Mouse (Mus musculus) stomach, postnatal 0 days (tissue): ENCODE measurements around the gene Mboat7. TPM values are rescaled to one million over a fixed set of nuclear protein-coding genes. Genes with fewer than 3 reads are reported as not detected.

Experiments
- ATAC-seq: fragments of 200-750 bp; cut with Nextera tagmentation; 2 replicates; pipeline ENCODE4 v1.8.0; 2017; ENCODE audit not compliant: low FRiP score, low TSS enrichment
- DNase-seq: peaks from one replicate; pipeline ENCODE4 v3.0.0-alpha.2; 2016; ENCODE audit warnings: low spot score
- H3K27ac ChIP-seq: fragments of 300-500 bp; sonication (generic); replicated peaks from 2 replicates; pipeline ENCODE4 v1.5.1; 2014; ENCODE audit warnings: mild to moderate bottlenecking, control low read depth
- H3K27me3 ChIP-seq: fragments of 300-500 bp; sonication (generic); 2 replicates; pipeline ENCODE4 v1.6.1; 2014; ENCODE audit warnings: low read length; ENCODE audit not compliant: control insufficient read depth, insufficient read depth
- H3K36me3 ChIP-seq: fragments of 300-500 bp; sonication (generic); 2 replicates; pipeline ENCODE4 v1.6.1; 2014; ENCODE audit warnings: low read length, mixed read lengths; ENCODE audit not compliant: control insufficient read depth, insufficient read depth
- H3K4me1 ChIP-seq: fragments of 300-500 bp; sonication (generic); replicated peaks from 2 replicates; pipeline ENCODE4 v1.6.1; 2014; ENCODE audit warnings: antibody characterized with exemption; ENCODE audit not compliant: control insufficient read depth, insufficient read depth
- H3K4me2 ChIP-seq: fragments of 300-500 bp; sonication (generic); replicated peaks from 2 replicates; pipeline ENCODE4 v1.6.1; 2014; ENCODE audit warnings: low read depth, mild to moderate bottlenecking, control low read depth, moderate library complexity
- H3K4me3 ChIP-seq: fragments of 300-500 bp; sonication (generic); 2 replicates; pipeline ENCODE4 v1.5.1; 2014; ENCODE audit warnings: low read depth, low read length, control low read depth
- H3K9ac ChIP-seq: fragments of 300-500 bp; sonication (generic); 2 replicates; pipeline ENCODE4 v1.6.1; 2014; ENCODE audit warnings: mild to moderate bottlenecking, low read length, control low read depth, mixed read lengths
- H3K9me3 ChIP-seq: fragments of 300-500 bp; sonication (generic); 2 replicates; pipeline ENCODE4 v1.6.1; 2016; ENCODE audit warnings: low read length; ENCODE audit not compliant: control insufficient read depth
- CTCF ChIP-seq: IDR thresholded peaks from 2 replicates; pipeline ENCODE4 v1.5.1; 2016; ENCODE audit warnings: antibody characterized with exemption, low read depth, mild to moderate bottlenecking, moderate library complexity
- EP300 ChIP-seq: optimal IDR thresholded peaks from 2 replicates; pipeline ENCODE3; 2016; ENCODE audit warnings: antibody characterized with exemption
- WGBS: fragments of 180-500 bp; shearing (Covaris S2); extraction: QIAGEN DNeasy Blood & Tissue Kit; methylation state at CpG from one replicate; pipeline ENCODE4 v1.1.7; 2014; 5-methylcytosine and 5-hydroxymethylcytosine counted together
- microRNA-seq: library from miRNA; unstranded; fragments of <30 nt; microRNA quantifications from one replicate; pipeline ENCODE4, GENCODE M21; 2016
- polyA plus RNA-seq: library from polyadenylated mRNA; unstranded; fragments of >200 nt; fragmentation: Nextera tagmentation; extraction: Ambion mirVana; gene quantifications from 2 replicates; pipeline ENCODE4 v1.2.1, GENCODE M21; 2015

Mboat7 gene
- polyA plus RNA-seq, 1 experiment from 2014 or later = 27.1 TPM

DNA sequence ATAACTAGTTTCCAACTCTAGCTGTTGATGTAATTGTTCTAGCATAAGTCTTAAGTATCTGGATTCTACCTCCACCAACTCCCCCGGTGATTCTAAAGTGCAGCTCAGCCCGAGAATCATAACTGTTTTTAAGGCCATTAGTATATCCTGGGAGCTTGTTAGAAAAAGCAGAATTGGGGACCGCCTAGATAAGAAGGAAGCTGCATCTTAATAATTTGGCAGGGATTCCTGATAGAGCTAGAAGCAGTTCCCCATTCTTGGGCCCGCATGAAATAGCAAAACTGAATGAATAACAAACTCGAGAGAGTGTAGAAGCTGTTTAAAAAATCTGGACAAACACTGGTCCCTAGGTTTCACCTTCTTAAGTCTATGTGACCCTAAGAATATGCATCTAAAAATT lies 49.9 kb downstream of the Mboat7 start:
- no peak for ATAC-seq
- Histone ChIP-seq H3K9me3 (no peaks in the 10 kb centered on the region), H3K9ac (no peak overlapping the region), H3K4me3 (no peak overlapping the region), H3K27me3 (no peaks in the 10 kb centered on the region), H3K27ac (no peak overlapping the region), H3K36me3 (peaks cover 14% of the 10 kb centered on the region; the same call in 1 of the 2 replicates), H3K4me1 (peaks cover 10% of the 10 kb centered on the region), H3K4me2 (no peak overlapping the region)
- 59% methylated on average over 5 of the region's 5 CpGs for WGBS
- no peak for DNase-seq
- TF ChIP-seq EP300 = no peak

DNA sequence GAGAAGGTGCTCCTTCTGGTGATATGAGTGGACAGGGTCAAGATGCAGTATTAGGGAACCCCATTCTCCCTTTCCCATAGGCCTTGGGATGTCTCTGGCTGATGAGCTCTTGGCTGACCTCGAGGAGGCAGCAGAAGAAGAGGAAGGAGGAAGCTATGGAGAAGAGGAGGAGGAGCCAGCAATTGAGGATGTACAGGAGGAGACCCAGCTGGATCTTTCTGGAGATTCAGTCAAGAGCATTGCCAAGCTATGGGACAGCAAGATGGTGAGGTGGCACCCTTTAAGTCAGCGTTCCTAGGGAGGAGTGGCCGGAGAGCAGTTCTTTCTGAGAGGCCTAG lies 62.9 kb downstream of the Mboat7 start:
- Histone ChIP-seq H3K36me3 (peaks cover 2% of the 10 kb centered on the region; the same call in 1 of the 2 replicates), H3K4me3 (peak overlapping the region; percentile 56), H3K9me3 (no peaks in the 10 kb centered on the region), H3K27me3 (no peaks in the 10 kb centered on the region), H3K27ac (peak overlapping the region; percentile 91; the same call in 1 of the 2 replicates), H3K4me2 (peak overlapping the region; percentile 92), H3K4me1 (peaks cover 8% of the 10 kb centered on the region), H3K9ac (peak overlapping the region; percentile 66)
- ATAC-seq = no peak
- no peak for DNase-seq
- TF ChIP-seq EP300 (no peak), CTCF (no peak)
- WGBS = 45% methylated on average over 3 of the region's 3 CpGs

DNA sequence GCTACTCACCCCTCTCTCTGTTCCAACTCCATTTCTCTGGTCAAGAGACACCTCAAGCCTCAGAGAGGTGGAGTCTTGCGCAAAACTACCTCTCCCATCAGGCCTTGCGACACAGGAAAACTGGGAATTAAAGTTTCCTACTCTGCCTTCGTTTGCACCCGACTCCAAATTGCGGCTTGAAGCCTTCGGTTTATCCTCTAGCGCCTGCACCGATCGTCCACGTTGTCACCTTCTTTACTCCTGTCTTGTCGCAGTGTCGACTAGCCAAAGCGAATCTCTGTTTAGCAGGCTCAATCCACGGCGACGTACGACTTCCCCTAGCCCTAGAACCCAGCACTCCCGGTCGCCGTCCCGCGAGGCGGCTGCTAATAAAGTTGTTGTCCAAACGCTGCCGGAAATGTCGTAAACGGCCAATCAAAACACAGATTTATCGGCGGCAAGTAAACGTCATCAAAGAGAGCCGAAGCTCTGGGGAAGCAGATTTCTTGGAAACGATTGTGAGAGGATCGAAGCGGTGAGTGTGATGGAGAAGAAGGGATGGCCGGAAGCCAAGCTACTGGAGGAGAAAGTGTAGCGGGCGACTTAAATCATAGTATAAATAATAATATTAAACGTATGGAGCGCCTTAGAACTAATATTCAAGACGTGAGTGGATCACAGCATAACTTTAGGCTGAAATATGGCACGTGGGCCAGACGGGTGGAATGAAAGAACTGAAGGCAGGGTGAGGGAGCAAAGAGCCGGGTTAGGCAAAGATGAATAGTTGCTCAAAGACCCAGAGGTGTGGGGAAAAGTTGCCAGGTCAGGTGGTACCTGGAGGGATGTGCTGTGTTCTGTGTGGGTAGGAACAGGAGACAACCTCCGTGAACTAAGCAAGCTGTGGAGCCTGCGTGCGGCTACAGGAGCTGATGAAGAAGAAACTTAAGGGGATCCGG lies 63.5 kb downstream of the Mboat7 start, which contains the start of the genes Tfpt and Prpf31:
TSS of gene Tfpt (minus strand) at position 387 of the 935 bp plus-strand sequence.
TSS of gene Prpf31 (plus strand) at position 443 of the 935 bp plus-strand sequence.
- H3K9ac ChIP-seq = peak within 1 kb of the TSS; percentile 66
- peak within 1 kb of the TSS; percentile 91 for H3K27ac ChIP-seq
- H3K4me3 ChIP-seq = peak within 1 kb of the TSS; percentile 56
- H3K9me3 ChIP-seq = no peaks in the 10 kb centered on the region
- no peaks in the 10 kb centered on the region for H3K27me3 ChIP-seq
- peaks cover 8% of the 10 kb centered on the region for H3K4me1 ChIP-seq
- peaks cover 2% of the 10 kb centered on the region; the same call in 1 of the 2 replicates for H3K36me3 ChIP-seq
- TF ChIP-seq CTCF = no peak
- TF ChIP-seq EP300 = no peak
- peak; percentile 91 for ATAC-seq
- peak; percentile 91 for DNase-seq
- H3K4me2 ChIP-seq = peak within 1 kb of the TSS; percentile 92
- WGBS = 1% methylated on average over 47 of the region's 47 CpGs

DNA sequence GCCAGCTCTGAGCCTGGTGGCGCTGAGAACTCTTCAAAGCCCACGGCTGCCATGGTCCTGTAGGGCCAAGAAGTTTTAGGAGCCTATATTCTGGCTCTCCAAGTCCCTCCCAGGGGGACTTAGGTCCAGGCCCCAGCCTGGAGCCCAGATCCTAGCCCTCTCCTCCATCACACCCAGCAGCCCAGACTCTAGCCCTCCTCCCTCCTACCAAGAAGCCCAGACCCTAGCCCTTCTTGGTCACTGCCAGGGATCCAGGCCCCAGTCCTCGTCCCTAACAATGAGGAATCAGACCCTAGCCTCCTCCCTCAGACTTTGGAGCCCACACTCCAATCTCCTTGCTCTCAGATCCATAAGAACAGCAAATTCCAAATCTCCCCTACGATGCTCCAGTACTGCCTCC lies 64.3 kb downstream of the Mboat7 start:
- no peak overlapping the region; the same call in 1 of the 2 replicates for H3K27ac ChIP-seq
- TF ChIP-seq CTCF (no peak), EP300 (no peak)
- peaks cover 9% of the 10 kb centered on the region for H3K36me3 ChIP-seq
- H3K4me2 ChIP-seq = peak overlapping the region; percentile 92
- WGBS = 28% methylated on average over 4 of the region's 4 CpGs
- no peaks in the 10 kb centered on the region for H3K27me3 ChIP-seq
- H3K9me3 ChIP-seq = no peaks in the 10 kb centered on the region
- peak overlapping the region; percentile 66 for H3K9ac ChIP-seq
- H3K4me1 ChIP-seq = peaks cover 8% of the 10 kb centered on the region
- ATAC-seq = 0 out of 2 replicates have a peak, but pooled peaks have one; percentile 16
- peak overlapping the region; percentile 56 for H3K4me3 ChIP-seq
- no peak for DNase-seq

Small RNA genes lying within 50 kb of the gene (microRNA-seq; reads per million reads assigned to microRNA genes)
- 2.6 reads per million for gene Mir3572

Other genes starting within 250 kb of the Mboat7 start
- 0.06 TPM in 1 of 2 replicates, not detected in the other for gene Tarm1, start 190.9 kb downstream of the Mboat7 start, polyA plus RNA-seq
- 0.06 and 0.17 TPM in 2 replicates for gene Oscar, start 77.4 kb downstream of the Mboat7 start, polyA plus RNA-seq
- 491 and 535 TPM in 2 replicates for gene Ndufa3, start 76.2 kb downstream of the Mboat7 start, polyA plus RNA-seq
- gene Tfpt, start 63.6 kb downstream of the Mboat7 start, polyA plus RNA-seq = 14.6 and 17.7 TPM in 2 replicates
- 40.3 and 43.6 TPM in 2 replicates for gene Prpf31, start 63.5 kb downstream of the Mboat7 start, polyA plus RNA-seq
- 19.7 and 20.0 TPM in 2 replicates for gene Cnot3, start 48.3 kb downstream of the Mboat7 start, polyA plus RNA-seq
- 10.6 and 11.7 TPM in 2 replicates for gene Leng1, start 27.7 kb downstream of the Mboat7 start, polyA plus RNA-seq
- 70.1 and 77.4 TPM in 2 replicates for gene Tmc4, start 16.0 kb downstream of the Mboat7 start, polyA plus RNA-seq
- 143 TPM in 2 replicates for gene Tsen34, start 660 bp downstream of the Mboat7 start, polyA plus RNA-seq
- 1,098 and 1,141 TPM in 2 replicates for gene Rps9, start 10.5 kb upstream of the Mboat7 start, polyA plus RNA-seq
- 0.82 and 1.0 TPM in 2 replicates for gene Pirb, start 26.9 kb upstream of the Mboat7 start, polyA plus RNA-seq
- 0.05 TPM in 1 of 2 replicates, not detected in the other for gene Gm15448, start 132.2 kb upstream of the Mboat7 start, polyA plus RNA-seq
- 0.05 and 0.15 TPM in 2 replicates for gene Pira2, start 151.5 kb upstream of the Mboat7 start, polyA plus RNA-seq
- gene Gm14548, start 204.6 kb upstream of the Mboat7 start, polyA plus RNA-seq = 0.06 and 0.07 TPM in 2 replicates
- gene Lilra6, start 222.0 kb upstream of the Mboat7 start, polyA plus RNA-seq = 0.05 and 0.06 TPM in 2 replicates